Mouse (Mus musculus): Measurements from ENCODE around the gene Chrnd.

The Chrnd gene

GRCm38 (mm10) chr1:87190429-87190828, at the start of gene Chrnd:
Chrnd (plus strand) TSS chr1:87190607.
- DNase-seq (ENCODE audit: low spot score): no peak

- no peak for DNase-seq (ENCODE audit: low spot score)
These were observed 48.9 kb upstream of the Chrnd start for GRCm38 (mm10) chr1:87141550-87141949.

DNA sequence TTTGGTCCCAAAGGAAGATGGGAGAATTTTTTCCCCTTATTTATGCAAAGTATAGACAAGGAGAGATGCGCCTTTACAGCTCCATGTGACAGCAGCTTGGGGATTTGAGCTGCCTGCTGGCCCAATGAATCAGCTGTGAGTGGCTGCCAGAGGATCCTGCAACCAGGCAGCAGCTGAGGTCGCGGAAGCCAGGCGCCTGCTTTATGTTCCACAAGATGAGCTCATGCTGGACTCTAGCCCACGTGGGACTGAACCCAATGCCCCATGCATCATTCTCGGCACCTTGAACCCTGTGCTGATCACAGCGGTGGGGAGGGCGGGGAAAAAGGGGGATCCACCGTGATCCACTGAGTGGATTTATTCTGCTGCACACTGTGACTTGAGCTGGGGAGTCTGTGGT, 48.0 kb upstream of the Chrnd start:
- DNase-seq (ENCODE audit: low spot score): no peak

DNA sequence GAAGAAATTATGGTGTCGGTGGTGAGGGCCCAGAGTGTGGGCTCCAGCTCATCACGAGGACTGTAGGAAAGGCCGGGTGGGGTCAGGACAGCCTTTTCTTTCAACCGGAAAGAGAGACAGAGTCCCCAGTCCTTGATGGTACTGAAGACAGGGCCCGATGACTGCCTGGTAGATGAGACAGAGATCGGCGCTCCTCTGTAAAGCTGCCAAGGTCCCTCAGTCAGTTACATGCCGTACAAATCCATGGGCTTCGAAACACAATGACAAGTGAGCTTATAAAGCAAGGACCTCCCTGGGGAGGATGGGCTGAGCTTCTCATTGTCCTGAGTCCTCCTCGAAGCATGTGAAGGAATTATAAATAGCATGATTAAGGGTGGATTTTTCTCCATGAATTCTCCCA, 47.3 kb upstream of the Chrnd start:
- no peak for DNase-seq (ENCODE audit: low spot score)

- DNase-seq (ENCODE audit: low spot score): no peak
These were observed 41.0 kb upstream of the Chrnd start for GRCm38 (mm10) chr1:87149422-87149821.

GRCm38 (mm10) chr1:87151286-87151685, 39.1 kb upstream of the Chrnd start:
- DNase-seq (ENCODE audit: low spot score): no peak

- DNase-seq (ENCODE audit: low spot score): no peak
These were observed 36.5 kb upstream of the Chrnd start for GRCm38 (mm10) chr1:87153776-87154500.

- DNase-seq (ENCODE audit: low spot score): no peak
These were observed 35.8 kb upstream of the Chrnd start for GRCm38 (mm10) chr1:87154501-87155120.

DNA sequence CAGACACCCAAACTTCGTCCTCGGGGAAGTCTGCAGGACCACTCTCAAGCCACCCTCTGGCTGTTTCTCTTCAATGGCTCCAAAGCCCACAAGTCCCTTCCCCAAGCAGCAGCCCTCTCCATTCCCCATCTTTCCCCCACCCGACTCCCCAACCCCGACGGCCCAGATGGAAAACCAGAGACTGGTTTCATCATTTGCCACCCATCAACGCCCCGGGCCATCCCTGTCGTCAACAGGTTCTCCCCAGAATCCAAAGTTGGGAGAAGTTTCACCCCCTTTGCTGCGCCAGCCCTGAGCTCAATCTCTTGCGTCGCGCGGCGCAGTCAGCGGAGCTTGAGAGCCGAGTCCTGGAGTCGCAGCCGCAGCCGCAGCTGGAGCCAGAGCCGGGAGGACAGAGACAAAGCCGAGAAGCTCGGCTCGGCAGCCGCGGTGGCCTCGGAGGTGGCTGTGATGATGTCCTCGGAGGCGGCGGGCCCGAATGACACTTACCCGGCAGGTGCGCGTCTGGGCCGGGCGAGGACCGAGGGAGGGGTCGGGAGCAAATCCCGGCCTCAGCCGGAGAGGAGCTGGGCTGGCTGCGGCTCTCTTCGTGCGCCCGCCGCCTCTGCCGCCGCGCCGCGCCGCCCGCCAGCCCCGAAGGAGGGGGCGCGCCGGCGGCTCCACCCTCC, 34.7 kb upstream of the Chrnd start:
- no peak for DNase-seq (ENCODE audit: low spot score)

DNA sequence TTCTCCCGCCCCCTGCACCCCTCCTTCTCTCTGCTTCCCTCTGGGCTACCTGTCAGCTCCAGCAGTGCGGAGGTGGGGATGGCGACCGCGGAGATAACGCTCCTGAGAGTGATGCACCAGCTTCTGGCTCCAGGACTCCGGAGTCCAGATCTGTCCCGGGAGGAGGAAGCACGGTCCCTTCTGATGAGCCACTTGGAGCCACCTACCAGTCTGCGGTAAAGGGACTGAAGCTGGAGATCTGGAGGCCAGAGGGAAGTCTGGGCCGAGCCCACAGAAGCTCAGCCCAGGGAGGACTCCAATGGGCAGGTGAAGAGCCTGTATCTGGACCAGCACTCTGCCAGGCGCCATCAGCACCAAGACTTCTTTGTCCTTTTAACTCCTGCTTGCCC, 34.2 kb upstream of the Chrnd start, which contains the start of gene Ecel1:
Gene Ecel1 (minus strand): TSS at position 323 of the 389 bp plus-strand sequence.
- DNase-seq (ENCODE audit: low spot score): no peak

DNA sequence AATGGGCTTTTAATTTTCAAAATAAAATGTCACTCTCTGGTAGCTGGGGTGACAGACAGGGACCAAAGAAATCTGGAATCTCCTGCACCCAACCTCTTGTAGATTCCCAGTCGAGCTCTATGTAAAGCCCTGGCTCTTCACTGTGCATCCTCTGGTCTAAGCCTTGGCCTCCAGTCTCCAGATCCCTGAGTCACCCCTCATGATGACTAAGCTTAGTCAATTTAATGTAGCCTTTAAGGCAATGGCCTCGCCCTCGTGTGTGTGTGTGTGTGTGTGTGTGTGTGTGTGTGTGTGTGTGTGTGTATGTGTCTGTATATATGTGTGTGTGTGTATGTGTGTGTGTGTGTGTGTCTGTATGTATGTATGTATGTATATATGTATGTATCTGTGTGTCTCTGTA, 31.0 kb upstream of the Chrnd start:
- no peak for DNase-seq (ENCODE audit: low spot score)

- DNase-seq (ENCODE audit: low spot score): no peak
These were observed 26.1 kb upstream of the Chrnd start for GRCm38 (mm10) chr1:87164164-87164795.

DNA sequence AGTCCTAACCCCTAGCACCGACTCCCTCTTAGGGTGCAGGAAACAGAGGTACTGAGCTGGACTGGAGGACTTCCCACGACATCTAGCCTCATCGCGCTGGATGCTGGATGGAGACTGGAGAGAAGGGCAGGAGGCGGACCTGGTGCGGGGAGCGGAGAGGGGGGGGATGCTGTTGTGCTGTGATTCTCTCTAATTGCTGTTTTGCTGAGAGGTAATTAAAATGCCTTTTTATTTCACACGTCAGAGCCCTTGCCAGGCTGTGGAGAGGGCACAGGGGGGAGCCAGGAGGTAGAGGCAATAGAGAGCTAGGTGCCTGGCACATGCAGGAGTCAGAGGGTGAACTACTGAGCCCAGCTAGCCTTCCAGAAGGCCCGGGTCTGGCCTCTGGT, 25.6 kb upstream of the Chrnd start:
- DNase-seq (ENCODE audit: low spot score): no peak

GRCm38 (mm10) chr1:87170458-87170857, 19.9 kb upstream of the Chrnd start:
- DNase-seq (ENCODE audit: low spot score): no peak

DNA sequence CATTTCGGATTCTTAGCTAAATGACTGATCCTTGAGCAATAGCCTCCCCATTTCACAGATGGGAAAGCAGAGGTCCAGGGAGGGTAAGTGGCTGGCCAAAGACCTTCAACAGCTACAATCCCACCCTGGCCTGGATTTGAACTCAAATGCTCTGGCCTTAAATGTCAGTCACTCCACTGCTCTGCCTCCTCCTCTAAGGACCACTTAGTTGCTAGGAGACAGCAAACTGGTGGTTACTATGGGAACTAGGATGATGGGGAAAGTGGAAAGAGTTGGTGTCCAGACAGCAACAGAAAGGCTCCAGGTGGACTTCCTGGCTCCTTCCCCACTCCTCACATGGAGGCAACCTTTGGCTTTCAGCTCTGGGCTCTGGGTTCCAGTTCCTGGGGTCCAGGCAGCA, 19.1 kb upstream of the Chrnd start:
- no peak for DNase-seq (ENCODE audit: low spot score)

DNA sequence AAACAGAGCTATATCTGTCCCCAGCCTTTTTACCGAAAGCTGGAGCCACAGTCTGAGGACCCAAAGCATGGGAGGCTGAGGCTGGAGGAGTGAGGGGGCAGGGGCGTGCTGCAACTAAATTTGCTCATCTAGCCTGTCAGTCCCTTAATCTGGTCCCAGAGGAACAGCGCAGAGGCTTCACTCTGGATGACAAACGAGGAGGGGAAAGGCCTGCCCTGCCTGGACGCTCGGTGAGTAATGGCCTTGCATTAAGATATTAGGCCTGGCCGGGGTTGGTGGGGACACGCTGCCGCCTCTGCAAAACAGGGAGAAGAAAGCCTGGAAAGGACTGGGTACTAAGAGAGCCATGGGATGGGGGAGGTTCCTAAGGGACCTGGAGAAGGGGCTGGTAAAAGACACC, 18.1 kb upstream of the Chrnd start:
- no peak for DNase-seq (ENCODE audit: low spot score)

DNA sequence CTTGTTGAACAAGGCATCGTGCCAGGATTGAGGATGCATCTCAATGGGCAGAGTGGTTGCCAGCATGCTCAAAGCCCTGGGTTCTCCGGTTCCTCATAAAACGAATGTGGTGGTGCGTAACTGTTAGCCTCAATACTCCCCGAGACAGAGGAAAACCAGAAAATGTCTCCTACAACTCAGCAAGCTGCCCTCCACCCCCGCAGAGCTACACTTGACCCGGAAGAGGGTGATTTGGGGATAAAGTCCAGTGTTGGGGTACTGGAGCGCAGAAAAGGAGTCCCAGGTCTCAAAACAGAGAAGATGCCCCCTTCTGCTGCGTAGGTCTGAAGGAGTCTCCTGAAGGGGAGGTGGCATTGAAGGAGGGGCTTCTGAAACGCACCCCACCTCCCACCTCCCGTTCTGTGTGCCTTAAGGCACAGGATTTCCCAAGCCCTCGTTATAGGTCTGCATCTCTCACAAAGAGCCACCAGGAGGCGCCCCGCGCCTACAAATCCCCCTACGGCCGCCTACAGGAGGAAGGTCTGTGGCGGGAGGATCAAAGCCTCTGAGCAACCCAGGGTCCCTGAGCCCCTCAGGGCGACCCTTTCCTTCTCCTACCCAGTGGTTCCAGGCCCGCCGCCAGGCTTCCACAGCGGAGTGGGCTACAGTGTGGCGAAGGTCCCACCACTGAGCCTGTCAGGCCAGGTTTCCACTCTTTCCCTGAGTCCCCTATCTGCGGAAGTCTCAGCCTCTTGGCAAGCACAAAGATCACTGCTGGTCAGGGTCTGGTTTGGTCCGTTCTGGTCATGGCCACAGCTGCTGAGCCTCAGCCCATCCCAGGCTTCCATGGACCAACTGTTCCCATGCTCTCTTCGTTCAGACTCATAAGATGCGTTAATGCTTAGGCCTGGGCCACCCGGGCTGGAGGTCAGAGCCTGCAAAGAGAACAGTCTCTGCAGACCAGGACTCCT, 16.1 kb upstream of the Chrnd start:
- no peak for DNase-seq (ENCODE audit: low spot score)

- no peak for DNase-seq (ENCODE audit: low spot score)
These were observed 14.5 kb upstream of the Chrnd start for GRCm38 (mm10) chr1:87175852-87176292.

GRCm38 (mm10) chr1:87180896-87181295, 9.5 kb upstream of the Chrnd start:
- DNase-seq (ENCODE audit: low spot score): no peak

DNA sequence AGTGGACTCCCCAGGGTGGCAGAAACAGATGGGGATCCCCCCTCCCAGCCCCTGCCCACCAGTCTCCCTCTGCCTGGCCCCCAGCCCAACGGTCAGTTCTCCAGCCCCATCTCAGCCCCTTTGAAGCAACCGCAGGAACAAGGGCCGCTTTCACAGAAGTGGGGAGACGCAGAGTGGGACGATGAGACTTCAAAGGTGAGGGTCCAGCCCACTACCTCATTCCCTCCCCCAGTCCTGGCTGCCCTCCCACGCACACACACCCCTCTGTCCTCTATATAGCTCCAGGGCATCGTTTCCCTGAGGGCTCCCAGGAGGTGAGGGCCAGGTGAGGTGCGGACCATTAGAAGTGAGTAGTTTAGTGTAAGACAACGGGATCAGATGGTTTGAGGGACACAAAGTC, 7.4 kb upstream of the Chrnd start, which contains the start of gene Prss56:
Gene Prss56 (plus strand): TSS at position 301 of the 400 bp plus-strand sequence.
- no peak for DNase-seq (ENCODE audit: low spot score)

DNA sequence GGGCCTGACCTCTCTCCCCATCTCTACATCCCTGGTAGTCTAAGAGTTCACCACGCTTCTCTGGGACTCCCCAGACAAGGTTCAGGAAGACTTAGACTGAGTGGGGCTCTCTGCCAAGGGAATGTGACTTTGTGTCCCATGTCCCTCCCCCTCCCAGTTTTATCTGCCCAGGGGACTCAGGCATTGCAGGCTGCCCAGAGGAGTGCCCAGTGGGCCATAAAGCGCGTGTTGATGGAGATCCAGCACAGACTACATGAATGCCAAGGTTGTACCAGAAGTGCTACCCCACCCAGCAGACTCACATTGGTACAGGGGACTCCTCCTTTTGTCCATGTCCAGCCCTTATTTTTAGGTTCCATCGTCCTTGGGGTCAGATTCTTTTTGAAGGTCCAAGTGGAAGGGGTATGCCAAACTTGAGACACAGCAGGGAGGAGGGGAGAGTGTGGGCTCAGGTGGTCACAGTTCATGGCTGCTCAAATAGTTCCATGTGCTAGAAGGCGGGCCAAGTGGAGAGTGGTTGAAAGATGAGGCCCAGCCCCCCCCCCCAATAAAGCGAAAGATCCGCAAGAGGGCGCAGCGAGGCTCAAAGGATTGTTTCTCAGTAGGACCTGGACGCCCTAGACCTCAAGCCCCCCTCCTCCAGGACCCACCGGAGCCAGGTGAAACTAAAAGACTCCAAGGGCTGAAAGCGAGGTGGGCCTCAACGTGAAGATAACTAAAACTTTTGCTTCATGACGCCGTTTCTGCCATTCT, 6.2 kb upstream of the Chrnd start:
- no peak for DNase-seq (ENCODE audit: low spot score)
